Mouse (Mus musculus) embryonic facial prominence, embryonic 14.5 days (tissue): ENCODE results near the gene Il1f10. TPM values are rescaled to one million over a fixed set of nuclear protein-coding genes. Genes with fewer than 3 reads are reported as not detected.

Source experiments
- ATAC-seq: fragments of 200-750 bp; cut with Nextera tagmentation; 2 replicates; pipeline ENCODE4 v1.8.0; 2017; ENCODE audit warnings: low read depth, moderate number of reproducible peaks, moderate TSS enrichment
- DNase-seq: peaks from one replicate; pipeline ENCODE4 v3.0.0-alpha.2; 2015; ENCODE audit warnings: low spot score
- H3K27ac ChIP-seq: fragments of 300-500 bp; sonication (generic); replicated peaks from 2 replicates; pipeline ENCODE4 v1.5.1; 2014; ENCODE audit warnings: low read depth, mild to moderate bottlenecking, low read length, moderate library complexity
- H3K27me3 ChIP-seq: fragments of 300-500 bp; sonication (generic); replicated peaks from 2 replicates; pipeline ENCODE4 v1.6.1; 2014; ENCODE audit warnings: low read length; ENCODE audit not compliant: control insufficient read depth, insufficient read depth
- H3K36me3 ChIP-seq: fragments of 300-500 bp; sonication (generic); 2 replicates; pipeline ENCODE4 v1.6.1; 2014; ENCODE audit warnings: low read length, mixed read lengths; ENCODE audit not compliant: control insufficient read depth, insufficient read depth
- H3K4me1 ChIP-seq: fragments of 300-500 bp; sonication (generic); 2 replicates; pipeline ENCODE4 v1.6.1; 2014; ENCODE audit warnings: antibody characterized with exemption, low read length; ENCODE audit not compliant: control insufficient read depth, insufficient read depth
- H3K4me2 ChIP-seq: fragments of 300-500 bp; sonication (generic); 2 replicates; pipeline ENCODE4 v1.6.1; 2014; ENCODE audit warnings: low read depth, mild to moderate bottlenecking, low read length, moderate library complexity, mixed read lengths
- H3K4me3 ChIP-seq: fragments of 300-500 bp; sonication (generic); 2 replicates; pipeline ENCODE4 v1.5.1; 2014; ENCODE audit warnings: low read depth, mild to moderate bottlenecking, low read length
- H3K9ac ChIP-seq: fragments of 300-500 bp; sonication (generic); 2 replicates; pipeline ENCODE4 v1.6.1; 2014; ENCODE audit warnings: low read depth, mild to moderate bottlenecking, low read length, moderate library complexity, mixed read lengths
- H3K9me3 ChIP-seq: fragments of 300-500 bp; sonication (generic); 2 replicates; pipeline ENCODE4 v1.6.1; 2016; ENCODE audit warnings: low read length; ENCODE audit not compliant: control insufficient read depth
- WGBS: fragments of 180-500 bp; shearing (Covaris S2); extraction: QIAGEN DNeasy Blood & Tissue Kit; methylation state at CpG from one replicate; pipeline ENCODE4 v1.1.7; 2014; 5-methylcytosine and 5-hydroxymethylcytosine counted together
- polyA plus RNA-seq: library from polyadenylated mRNA; unstranded; fragments of >200 nt; fragmentation: Nextera tagmentation; extraction: Ambion mirVana; gene quantifications from 2 replicates; pipeline ENCODE4 v1.2.1, GENCODE M21; 2014

The Il1f10 gene
- polyA plus RNA-seq: not detected in 2 replicates

DNA sequence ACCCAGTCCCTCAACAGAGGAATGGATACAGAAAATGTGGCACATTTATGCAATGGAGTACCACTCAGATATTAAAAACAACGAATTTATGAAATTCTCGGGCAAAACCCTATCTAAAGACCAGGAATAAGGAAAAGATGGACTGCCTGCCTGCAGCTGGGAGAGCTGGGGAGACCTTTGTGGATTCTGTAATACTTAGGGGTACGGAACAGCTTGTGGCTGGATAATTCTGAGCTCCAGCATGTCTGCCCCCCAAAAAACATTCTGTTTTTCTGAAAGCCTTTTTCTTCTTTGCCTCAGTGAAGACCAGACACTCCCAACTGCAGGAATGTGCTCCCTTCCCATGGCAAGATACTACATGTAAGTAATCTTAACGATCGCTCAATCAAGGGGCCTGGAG, at the start of gene Il1f10:
Gene Il1f10 (plus strand): TSS at position 301 of the 400 bp plus-strand sequence.
- no peaks in the 10 kb centered on the region for H3K9me3 ChIP-seq
- H3K4me3 ChIP-seq: no peak within 1 kb of the TSS
- no peak for ATAC-seq
- 71% methylated on average over 5 of the region's 5 CpGs for WGBS
- H3K4me2 ChIP-seq: no peak within 1 kb of the TSS
- H3K36me3 ChIP-seq: no peaks in the 10 kb centered on the region
- H3K9ac ChIP-seq: no peak within 1 kb of the TSS
- no peak within 1 kb of the TSS for H3K27ac ChIP-seq
- no peaks in the 10 kb centered on the region for H3K27me3 ChIP-seq
- H3K4me1 ChIP-seq: no peaks in the 10 kb centered on the region
- DNase-seq: peak; percentile 15

DNA sequence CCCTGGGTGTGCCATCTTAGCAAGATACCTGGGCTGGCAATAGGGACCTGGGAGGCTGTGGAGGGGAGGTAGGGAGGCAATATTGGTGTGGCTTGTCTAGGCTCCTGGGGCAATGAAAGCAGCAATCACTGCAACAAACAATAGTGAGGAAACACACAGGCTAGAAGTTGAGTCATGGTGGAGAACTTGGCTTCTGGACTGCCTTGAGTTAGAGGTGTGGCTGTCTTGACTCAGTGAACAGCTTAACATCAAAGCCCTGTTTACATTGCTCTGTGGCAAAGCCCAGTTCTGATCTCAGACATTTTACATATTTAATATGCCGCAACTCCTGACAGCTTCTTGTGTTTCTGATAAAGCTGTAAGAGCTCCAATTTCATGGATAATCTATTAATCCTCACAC, 23.5 kb upstream of the Il1f10 start:
- DNase-seq (no peak), ATAC-seq (no peak)
- Histone ChIP-seq H3K9ac (no peak overlapping the region), H3K27ac (no peak overlapping the region), H3K9me3 (no peaks in the 10 kb centered on the region), H3K4me1 (no peaks in the 10 kb centered on the region), H3K27me3 (no peaks in the 10 kb centered on the region), H3K4me2 (no peak overlapping the region), H3K36me3 (no peaks in the 10 kb centered on the region), H3K4me3 (no peak overlapping the region)
- WGBS: 77% methylated on average over 1 of the region's 1 CpGs

DNA sequence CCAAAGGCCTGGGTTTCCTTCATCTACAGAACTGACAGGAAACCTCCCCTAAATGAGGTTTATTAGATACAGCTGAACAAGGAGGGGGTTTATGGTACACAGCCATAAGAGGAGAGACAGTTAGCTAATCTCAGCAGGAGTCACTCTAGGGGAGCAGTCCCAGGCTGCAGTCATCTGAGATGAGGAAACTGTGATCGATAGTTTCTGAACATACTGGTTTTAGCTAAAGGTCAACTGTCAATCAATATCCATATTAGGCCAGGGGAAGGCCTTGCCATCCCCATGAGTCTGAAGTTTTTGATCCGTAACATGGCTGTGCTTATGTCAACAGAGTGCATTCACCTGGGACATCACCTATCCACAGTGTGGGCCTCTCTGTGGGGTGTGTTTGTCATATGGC, 17.4 kb upstream of the Il1f10 start:
- ATAC-seq (no peak), DNase-seq (no peak)
- Histone ChIP-seq H3K9me3 (no peaks in the 10 kb centered on the region), H3K9ac (no peak overlapping the region), H3K4me2 (no peak overlapping the region), H3K4me3 (no peak overlapping the region), H3K4me1 (no peaks in the 10 kb centered on the region), H3K27ac (no peak overlapping the region), H3K27me3 (no peaks in the 10 kb centered on the region), H3K36me3 (no peaks in the 10 kb centered on the region)
- 68% methylated on average over 2 of the region's 2 CpGs for WGBS

DNA sequence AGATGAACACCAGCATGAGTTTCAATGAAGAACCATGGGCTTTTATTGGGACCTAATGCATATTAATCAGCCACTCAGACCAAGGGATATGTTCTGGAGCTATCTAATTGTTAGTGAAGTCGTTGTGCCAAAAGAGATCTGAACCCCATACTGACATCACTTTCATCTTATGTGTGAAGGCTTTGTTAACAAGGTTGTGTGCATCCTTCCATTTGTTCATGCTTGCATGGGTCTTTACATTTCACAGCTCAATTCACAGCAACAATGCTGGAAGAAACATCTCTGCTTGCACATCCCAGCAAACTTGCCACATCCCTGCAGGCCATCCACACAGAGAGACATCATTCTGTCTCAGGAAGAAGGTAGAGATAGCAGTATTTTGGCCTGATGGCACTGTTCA, 15.8 kb upstream of the Il1f10 start:
- no peak for ATAC-seq
- no peak overlapping the region for H3K27ac ChIP-seq
- no peaks in the 10 kb centered on the region for H3K36me3 ChIP-seq
- H3K4me2 ChIP-seq: no peak overlapping the region
- H3K4me3 ChIP-seq: no peak overlapping the region
- H3K27me3 ChIP-seq: no peaks in the 10 kb centered on the region
- 38% methylated on average over 1 of the region's 1 CpGs for WGBS
- no peaks in the 10 kb centered on the region for H3K9me3 ChIP-seq
- peak; percentile 3 for DNase-seq
- H3K9ac ChIP-seq: no peak overlapping the region
- no peaks in the 10 kb centered on the region for H3K4me1 ChIP-seq

GRCm38 (mm10) chr2:24276654-24277053, 14.3 kb upstream of the Il1f10 start, which contains the start of gene Il1f5:
TSS of gene Il1f5 (plus strand) at chr2:24276954.
- ATAC-seq (no peak), DNase-seq (no peak)
- no peak within 1 kb of the TSS for H3K4me2 ChIP-seq
- no peak within 1 kb of the TSS for H3K27ac ChIP-seq
- H3K4me3 ChIP-seq: no peak within 1 kb of the TSS
- no peak within 1 kb of the TSS for H3K9ac ChIP-seq
- H3K9me3 ChIP-seq: no peaks in the 10 kb centered on the region
- no peaks in the 10 kb centered on the region for H3K36me3 ChIP-seq
- H3K27me3 ChIP-seq: no peaks in the 10 kb centered on the region
- no peaks in the 10 kb centered on the region for H3K4me1 ChIP-seq

DNA sequence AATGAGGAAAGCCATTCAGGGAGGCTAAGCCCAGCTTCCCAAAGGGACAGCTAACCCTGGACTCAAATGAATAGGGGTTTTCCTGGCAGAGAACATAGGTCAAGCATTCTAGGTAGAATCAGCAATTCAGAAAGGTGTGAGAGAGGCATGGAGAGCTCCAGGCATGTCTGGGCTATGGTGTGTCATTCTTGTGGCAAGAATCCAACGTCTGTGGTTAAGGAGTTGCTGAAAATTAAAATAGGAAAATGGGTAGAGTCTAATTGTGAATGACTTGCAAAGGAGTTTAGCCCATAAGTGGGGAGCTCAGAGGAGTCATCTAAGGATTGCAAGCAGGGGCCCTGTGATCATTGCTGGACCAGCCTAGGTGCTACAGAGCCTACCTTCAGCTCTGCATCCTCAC, 3.6 kb downstream of the Il1f10 start:
- H3K4me1 ChIP-seq: no peaks in the 10 kb centered on the region
- H3K36me3 ChIP-seq: no peaks in the 10 kb centered on the region
- H3K9me3 ChIP-seq: no peaks in the 10 kb centered on the region
- DNase-seq (peak; percentile 4), ATAC-seq (no peak)
- 41% methylated on average over 1 of the region's 1 CpGs for WGBS
- H3K4me3 ChIP-seq: no peak overlapping the region
- no peaks in the 10 kb centered on the region for H3K27me3 ChIP-seq
- H3K4me2 ChIP-seq: no peak overlapping the region
- no peak overlapping the region for H3K27ac ChIP-seq
- H3K9ac ChIP-seq: no peak overlapping the region

DNA sequence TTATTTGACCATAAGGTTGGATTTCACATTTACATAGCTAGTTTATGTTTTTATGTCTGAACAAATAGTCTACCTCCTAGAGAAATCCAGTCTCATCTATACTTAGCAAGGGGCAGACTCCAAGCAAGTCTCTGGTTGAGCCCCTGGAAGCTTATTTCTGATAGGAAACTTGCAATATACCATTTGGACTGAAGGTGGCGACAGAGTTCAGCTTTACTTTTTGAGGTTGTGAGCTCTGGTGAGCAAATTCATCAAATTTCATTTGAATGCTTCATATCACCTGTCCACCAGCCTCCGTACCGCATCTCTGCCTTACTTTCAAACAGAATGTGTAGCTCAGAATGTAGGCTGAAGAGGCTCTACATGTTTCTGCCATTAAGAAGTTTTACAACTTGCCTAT, 5.8 kb downstream of the Il1f10 start:
- no peak overlapping the region for H3K4me3 ChIP-seq
- H3K4me2 ChIP-seq: no peak overlapping the region
- no peak overlapping the region for H3K9ac ChIP-seq
- H3K9me3 ChIP-seq: no peaks in the 10 kb centered on the region
- ATAC-seq (0 out of 2 replicates have a peak, but pooled peaks have one; percentile 18), DNase-seq (peak; percentile 59)
- WGBS: 6% methylated on average over 3 of the region's 3 CpGs
- H3K36me3 ChIP-seq: no peaks in the 10 kb centered on the region
- no peaks in the 10 kb centered on the region for H3K4me1 ChIP-seq
- no peaks in the 10 kb centered on the region for H3K27me3 ChIP-seq
- no peak overlapping the region for H3K27ac ChIP-seq

DNA sequence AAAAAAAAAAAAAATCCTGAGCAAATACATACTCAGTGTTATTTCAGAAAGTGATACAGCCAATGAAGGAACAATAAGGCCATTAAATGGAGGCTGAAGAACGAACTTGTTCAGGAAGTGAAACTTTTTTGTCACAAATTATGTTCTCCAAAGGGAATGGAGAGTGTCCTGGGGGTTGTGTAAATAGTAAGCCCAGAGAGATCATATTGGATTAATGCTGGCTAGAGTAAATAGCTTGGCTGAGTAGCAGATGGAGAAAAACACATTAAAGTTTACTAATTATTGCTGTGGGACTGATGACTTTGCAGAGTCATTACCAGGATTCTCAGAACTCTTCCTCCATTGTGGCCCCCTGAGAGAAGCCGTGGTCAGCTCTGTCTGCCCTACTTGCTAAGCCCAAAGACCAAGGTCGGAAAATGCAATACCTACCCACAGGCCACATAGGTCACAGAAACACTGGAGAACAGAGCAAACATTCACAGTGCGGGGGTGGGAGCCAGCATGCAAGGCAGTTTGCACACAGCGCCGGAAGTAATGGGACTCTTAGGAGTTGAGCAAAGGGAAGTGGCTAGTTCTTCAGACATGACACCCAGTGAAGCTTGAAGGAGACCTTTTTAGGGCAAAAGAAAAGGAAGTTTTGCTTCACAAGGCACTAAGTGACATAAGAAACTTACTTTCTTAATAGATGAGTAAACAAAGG, 20.5 kb downstream of the Il1f10 start:
- no peaks in the 10 kb centered on the region for H3K27me3 ChIP-seq
- 56% methylated on average over 6 of the region's 6 CpGs for WGBS
- no peaks in the 10 kb centered on the region for H3K36me3 ChIP-seq
- DNase-seq (no peak), ATAC-seq (no peak)
- no peak overlapping the region for H3K4me3 ChIP-seq
- H3K9me3 ChIP-seq: no peaks in the 10 kb centered on the region
- no peaks in the 10 kb centered on the region for H3K4me1 ChIP-seq
- no peak overlapping the region for H3K9ac ChIP-seq
- no peak overlapping the region for H3K4me2 ChIP-seq
- no peak overlapping the region for H3K27ac ChIP-seq

DNA sequence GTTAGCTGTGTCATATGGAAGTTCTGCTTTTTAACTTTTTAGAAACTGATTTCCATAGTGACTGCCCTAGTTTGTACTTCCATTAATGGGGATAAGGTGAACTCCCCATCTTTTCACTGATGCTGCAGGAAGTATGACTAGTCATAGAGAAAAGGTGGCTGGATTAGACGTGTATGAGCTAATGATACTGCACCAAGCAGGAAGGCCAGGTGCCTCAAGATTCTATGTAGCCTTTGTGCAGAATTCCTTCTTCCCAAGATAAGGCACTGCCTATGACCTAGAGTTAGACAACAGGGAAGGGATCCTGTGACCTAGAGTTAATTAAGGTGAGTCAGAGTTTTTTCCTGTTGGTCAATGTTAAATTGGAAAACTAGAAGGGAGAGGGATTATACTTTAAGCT, 25.9 kb downstream of the Il1f10 start:
- ATAC-seq: no peak
- H3K27me3 ChIP-seq: no peaks in the 10 kb centered on the region
- WGBS: 78% methylated on average over 1 of the region's 1 CpGs

More for the DNA sequence above, 25.9 kb downstream of the Il1f10 start:
- Histone ChIP-seq H3K4me1 (no peaks in the 10 kb centered on the region), H3K9me3 (no peaks in the 10 kb centered on the region), H3K36me3 (no peaks in the 10 kb centered on the region), H3K9ac (no peak overlapping the region), H3K27ac (no peak overlapping the region), H3K4me2 (no peak overlapping the region), H3K4me3 (no peak overlapping the region)
- DNase-seq: no peak
